Mouse (Mus musculus) lung, embryonic 16.5 days (tissue): ENCODE results near the gene Hfe. TPM values are rescaled to one million over a fixed set of nuclear protein-coding genes. Genes with fewer than 3 reads are reported as not detected.

Experiments used
- microRNA-seq: library from miRNA; unstranded; fragments of <30 nt; microRNA quantifications from one replicate; pipeline ENCODE4, GENCODE M21; 2016
- polyA plus RNA-seq: library from polyadenylated mRNA; unstranded; fragments of >200 nt; fragmentation: Nextera tagmentation; extraction: Ambion mirVana; gene quantifications from 2 replicates; pipeline ENCODE4 v1.2.1, GENCODE M21; 2015

Hfe gene
- polyA plus RNA-seq, 1 experiment from 2014 or later = 11.2 TPM

Small RNA genes lying within 50 kb of the gene (microRNA-seq; reads per million reads assigned to microRNA genes)
- gene Gm44314 = not detected
- gene Gm44350 = not detected
- not detected for gene Gm44484

Other genes with a start within 250 kb of the Hfe start
- 0.06 and 0.10 TPM in 2 replicates for gene Btn1a1, start 245.0 kb downstream of the Hfe start, polyA plus RNA-seq
- gene Btn2a2, start 222.0 kb downstream of the Hfe start, polyA plus RNA-seq = 0.20 and 0.28 TPM in 2 replicates
- gene Hist1h4h, start 179.8 kb downstream of the Hfe start, polyA plus RNA-seq = 4.3 and 8.4 TPM in 2 replicates
- gene Hist1h2af, start 176.9 kb downstream of the Hfe start, polyA plus RNA-seq = 7.1 and 8.0 TPM in 2 replicates
- 5.6 and 6.2 TPM in 2 replicates for gene Hist1h3g, start 175.4 kb downstream of the Hfe start, polyA plus RNA-seq
- 1.3 and 2.0 TPM in 2 replicates for gene Hist1h2bh, start 167.5 kb downstream of the Hfe start, polyA plus RNA-seq
- gene Hist1h3f, start 166.8 kb downstream of the Hfe start, polyA plus RNA-seq = 0.49 and 0.93 TPM in 2 replicates
- 0.78 and 2.4 TPM in 2 replicates for gene Hist1h4f, start 159.2 kb downstream of the Hfe start, polyA plus RNA-seq
- gene Hist1h1d, start 157.6 kb downstream of the Hfe start, polyA plus RNA-seq = 0.58 and 0.79 TPM in 2 replicates
- 4.9 and 7.8 TPM in 2 replicates for gene Hist1h3e, start 148.5 kb downstream of the Hfe start, polyA plus RNA-seq
- 71.9 and 83.6 TPM in 2 replicates for gene Hist1h2ae, start 139.6 kb downstream of the Hfe start, polyA plus RNA-seq
- 13.6 and 15.8 TPM in 2 replicates for gene Hist1h2bg, start 139.5 kb downstream of the Hfe start, polyA plus RNA-seq
- 4.8 and 6.8 TPM in 2 replicates for gene Hist1h2bf, start 136.7 kb downstream of the Hfe start, polyA plus RNA-seq
- gene Hist1h2ad, start 136.5 kb downstream of the Hfe start, polyA plus RNA-seq = 2.9 and 3.4 TPM in 2 replicates
- 7.4 and 9.5 TPM in 2 replicates for gene Hist1h3d, start 135.1 kb downstream of the Hfe start, polyA plus RNA-seq
- 130 and 135 TPM in 2 replicates for gene Hist1h4d, start 129.3 kb downstream of the Hfe start, polyA plus RNA-seq
- 3.3 and 3.4 TPM in 2 replicates for gene Hist1h2be, start 89.7 kb downstream of the Hfe start, polyA plus RNA-seq
- 20.3 and 21.3 TPM in 2 replicates for gene Hist1h1e, start 88.3 kb downstream of the Hfe start, polyA plus RNA-seq
- 2.2 and 2.3 TPM in 2 replicates for gene Hist1h2ac, start 26.9 kb downstream of the Hfe start, polyA plus RNA-seq
- gene Hist1h2bc, start 26.7 kb downstream of the Hfe start, polyA plus RNA-seq = 66.1 and 72.9 TPM in 2 replicates
- gene Hist1h1t, start 15.0 kb downstream of the Hfe start, polyA plus RNA-seq = 0.16 and 0.48 TPM in 2 replicates
- gene Hist1h4c, start 12.4 kb downstream of the Hfe start, polyA plus RNA-seq = 6.2 and 6.6 TPM in 2 replicates
- 36.9 and 37.8 TPM in 2 replicates for gene Hist1h1c, start 28.0 kb upstream of the Hfe start, polyA plus RNA-seq
- 5.9 and 9.7 TPM in 2 replicates for gene Hist1h3c, start 34.7 kb upstream of the Hfe start, polyA plus RNA-seq
- gene Hist1h2bb, start 35.9 kb upstream of the Hfe start, polyA plus RNA-seq = 4.0 and 4.9 TPM in 2 replicates
- gene Hist1h2ab, start 40.3 kb upstream of the Hfe start, polyA plus RNA-seq = 33.4 and 44.6 TPM in 2 replicates
- 13.3 and 14.0 TPM in 2 replicates for gene Hist1h3b, start 41.4 kb upstream of the Hfe start, polyA plus RNA-seq
- 5.1 and 6.6 TPM in 2 replicates for gene Hist1h4b, start 46.2 kb upstream of the Hfe start, polyA plus RNA-seq
- gene Hist1h4a, start 50.4 kb upstream of the Hfe start, polyA plus RNA-seq = 1.2 TPM in 1 of 2 replicates, not detected in the other
- gene Hist1h3a, start 51.5 kb upstream of the Hfe start, polyA plus RNA-seq = 4.2 and 5.5 TPM in 2 replicates
- gene Hist1h1a, start 52.8 kb upstream of the Hfe start, polyA plus RNA-seq = 2.1 and 4.3 TPM in 2 replicates
- gene Trim38, start 59.1 kb upstream of the Hfe start, polyA plus RNA-seq = not detected in 2 replicates
- gene Slc17a2, start 96.1 kb upstream of the Hfe start, polyA plus RNA-seq = not detected in 2 replicates
- not detected in 2 replicates for gene Slc17a3, start 128.6 kb upstream of the Hfe start, polyA plus RNA-seq
- gene Slc17a1, start 156.9 kb upstream of the Hfe start, polyA plus RNA-seq = not detected in 2 replicates
- not detected in 2 replicates for gene Slc17a4, start 204.2 kb upstream of the Hfe start, polyA plus RNA-seq
- gene Hist1h2ba, start 223.3 kb upstream of the Hfe start, polyA plus RNA-seq = not detected in 2 replicates
- not detected in 2 replicates for gene Hist1h2aa, start 223.6 kb upstream of the Hfe start, polyA plus RNA-seq